Mouse (Mus musculus) liver, embryonic 12.5 days (tissue): Measurements from ENCODE around the gene Cda. TPM values are rescaled to one million over a fixed set of nuclear protein-coding genes. Genes with fewer than 3 reads are reported as not detected.

ENCODE experiments used
- ATAC-seq: fragments of 200-750 bp; cut with Nextera tagmentation; 2 replicates; pipeline ENCODE4 v1.8.0; 2017; ENCODE audit warnings: moderate number of reproducible peaks, mild to moderate bottlenecking, moderate library complexity
- H3K27ac ChIP-seq: fragments of 300-500 bp; sonication (generic); 2 replicates; pipeline ENCODE4 v1.5.1; 2016; ENCODE audit warnings: mild to moderate bottlenecking
- H3K27me3 ChIP-seq: fragments of 300-500 bp; sonication (generic); replicated peaks from 2 replicates; pipeline ENCODE4 v1.6.1; 2016; ENCODE audit warnings: mild to moderate bottlenecking, moderate library complexity
- H3K36me3 ChIP-seq: fragments of 300-500 bp; sonication (generic); 2 replicates; pipeline ENCODE4 v1.6.1; 2016; ENCODE audit warnings: mild to moderate bottlenecking, moderate library complexity
- H3K4me1 ChIP-seq: fragments of 300-500 bp; sonication (generic); 2 replicates; pipeline ENCODE4 v1.6.1; 2016
- H3K4me2 ChIP-seq: fragments of 300-500 bp; sonication (generic); 2 replicates; pipeline ENCODE4 v1.6.1; 2016; ENCODE audit warnings: mild to moderate bottlenecking, moderate library complexity
- H3K4me3 ChIP-seq: fragments of 300-500 bp; sonication (generic); 2 replicates; pipeline ENCODE4 v1.5.1; 2016; ENCODE audit warnings: mild to moderate bottlenecking, moderate library complexity
- H3K9ac ChIP-seq: fragments of 300-500 bp; sonication (generic); 2 replicates; pipeline ENCODE4 v1.6.1; 2016; ENCODE audit warnings: mild to moderate bottlenecking, moderate library complexity
- H3K9me3 ChIP-seq: fragments of 300-500 bp; sonication (generic); replicated peaks from 2 replicates; pipeline ENCODE4 v1.6.1; 2016; ENCODE audit warnings: mild to moderate bottlenecking, moderate library complexity
- WGBS: fragments of 180-500 bp; shearing (Covaris S2); methylation state at CpG from one replicate; pipeline ENCODE4 v1.1.7; 2016; ENCODE audit not compliant: insufficient replicate concordance; 5-methylcytosine and 5-hydroxymethylcytosine counted together
- polyA plus RNA-seq: library from polyadenylated mRNA; unstranded; fragments of >200 nt; fragmentation: Nextera tagmentation; extraction: Ambion mirVana; gene quantifications from 2 replicates; pipeline ENCODE4 v1.2.1, GENCODE M21; 2016

The Cda gene
- polyA plus RNA-seq = 5.1 and 5.8 TPM in 2 replicates

DNA sequence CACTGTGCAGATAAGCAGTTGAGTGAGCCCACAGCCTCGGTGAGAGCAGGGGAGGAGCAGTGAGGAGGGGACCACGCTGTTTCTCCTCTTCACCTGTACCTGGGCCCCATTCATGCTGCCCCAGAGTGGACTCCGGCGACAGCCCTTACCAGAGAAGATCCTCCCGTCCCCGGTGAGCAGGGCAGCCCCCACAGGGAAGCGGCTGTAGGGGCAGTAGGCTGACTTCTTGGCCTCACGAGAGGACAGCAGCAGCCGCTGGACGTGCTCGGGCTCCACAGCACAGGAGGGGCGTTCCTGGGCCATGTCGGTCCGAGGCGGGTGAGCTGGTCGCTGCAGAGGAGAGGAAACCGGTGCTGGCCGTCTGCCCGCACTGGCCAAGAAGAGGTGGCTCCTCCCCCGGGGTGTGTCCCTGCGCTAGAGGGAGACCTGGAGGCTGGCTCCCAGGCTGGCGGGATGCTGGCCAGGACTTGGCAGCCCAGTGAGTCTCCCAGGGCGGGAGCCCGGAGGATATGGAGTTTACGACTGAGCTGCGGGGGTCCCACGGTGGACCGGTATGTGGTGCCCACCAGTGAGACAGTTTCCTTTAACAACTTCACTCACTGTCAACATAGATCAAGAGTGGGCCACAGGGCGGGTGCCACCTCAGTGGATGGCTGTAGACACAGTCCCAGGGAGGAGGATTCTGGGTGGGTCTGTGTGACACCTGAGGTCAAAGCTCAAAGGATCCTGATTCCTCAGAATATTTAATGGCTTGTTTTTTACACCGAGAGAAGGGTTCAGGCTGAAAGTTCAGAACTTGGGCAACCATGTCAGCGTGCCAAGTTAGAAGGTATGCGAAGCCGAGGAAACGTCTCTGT, at the start of gene Cda:
Cda (minus strand) TSS at position 352 of the 857 bp plus-strand sequence.
- WGBS = 5% methylated on average over 33 of the region's 34 CpGs

GRCm38 (mm10) chr4:138416414-138416813, 48.6 kb upstream of the Cda start:
- H3K9ac ChIP-seq = no peak overlapping the region
- no peak overlapping the region for H3K27ac ChIP-seq
- H3K27me3 ChIP-seq = peaks cover 76% of the 10 kb centered on the region
- no peak for ATAC-seq
- no peak overlapping the region for H3K4me3 ChIP-seq
- WGBS = 40% methylated on average over 5 of the region's 5 CpGs
- no peak overlapping the region for H3K4me2 ChIP-seq
- no peaks in the 10 kb centered on the region for H3K9me3 ChIP-seq
- H3K36me3 ChIP-seq = no peaks in the 10 kb centered on the region
- no peaks in the 10 kb centered on the region for H3K4me1 ChIP-seq

More for the DNA sequence above, at the start of gene Cda:
- Histone ChIP-seq H3K27ac (no peak within 1 kb of the TSS), H3K4me3 (peak within 1 kb of the TSS; percentile 53), H3K27me3 (peaks cover 33% of the 10 kb centered on the region), H3K9ac (peak within 1 kb of the TSS; percentile 52), H3K36me3 (no peaks in the 10 kb centered on the region), H3K9me3 (no peaks in the 10 kb centered on the region), H3K4me1 (peaks cover 27% of the 10 kb centered on the region), H3K4me2 (peak within 1 kb of the TSS; percentile 75)
- ATAC-seq = peak; percentile 79

DNA sequence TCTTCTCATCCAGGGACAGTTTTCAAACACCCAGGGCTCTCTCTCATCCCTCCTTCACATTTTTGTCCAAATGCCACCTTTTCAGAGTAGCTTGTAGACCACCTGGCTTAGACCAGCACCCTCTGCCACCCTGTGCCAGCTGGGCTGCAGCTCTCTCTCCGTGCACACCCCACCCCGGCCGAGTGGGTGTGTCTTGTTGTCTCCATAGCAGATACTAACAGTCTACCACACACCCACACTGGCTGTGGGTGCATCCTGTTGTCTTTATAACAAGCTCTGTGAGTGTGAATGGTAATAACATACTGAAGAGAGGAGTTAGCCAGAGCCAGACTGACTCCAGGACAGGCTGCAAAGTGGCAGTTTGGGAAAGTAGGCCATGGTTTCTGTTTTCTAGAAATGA, 48.2 kb upstream of the Cda start:
- Histone ChIP-seq H3K9ac (no peak overlapping the region), H3K27me3 (peaks cover 76% of the 10 kb centered on the region), H3K9me3 (no peaks in the 10 kb centered on the region), H3K27ac (no peak overlapping the region), H3K36me3 (no peaks in the 10 kb centered on the region), H3K4me3 (no peak overlapping the region), H3K4me1 (no peaks in the 10 kb centered on the region), H3K4me2 (no peak overlapping the region)
- ATAC-seq = no peak
- WGBS = 51% methylated on average over 3 of the region's 3 CpGs

GRCm38 (mm10) chr4:138414725-138415124, 46.9 kb upstream of the Cda start:
- 17% methylated on average over 5 of the region's 6 CpGs for WGBS
- Histone ChIP-seq H3K36me3 (no peaks in the 10 kb centered on the region), H3K4me2 (no peak overlapping the region), H3K9me3 (no peaks in the 10 kb centered on the region), H3K9ac (no peak overlapping the region), H3K4me1 (no peaks in the 10 kb centered on the region), H3K4me3 (no peak overlapping the region), H3K27ac (no peak overlapping the region), H3K27me3 (peaks cover 73% of the 10 kb centered on the region)
- no peak for ATAC-seq

DNA sequence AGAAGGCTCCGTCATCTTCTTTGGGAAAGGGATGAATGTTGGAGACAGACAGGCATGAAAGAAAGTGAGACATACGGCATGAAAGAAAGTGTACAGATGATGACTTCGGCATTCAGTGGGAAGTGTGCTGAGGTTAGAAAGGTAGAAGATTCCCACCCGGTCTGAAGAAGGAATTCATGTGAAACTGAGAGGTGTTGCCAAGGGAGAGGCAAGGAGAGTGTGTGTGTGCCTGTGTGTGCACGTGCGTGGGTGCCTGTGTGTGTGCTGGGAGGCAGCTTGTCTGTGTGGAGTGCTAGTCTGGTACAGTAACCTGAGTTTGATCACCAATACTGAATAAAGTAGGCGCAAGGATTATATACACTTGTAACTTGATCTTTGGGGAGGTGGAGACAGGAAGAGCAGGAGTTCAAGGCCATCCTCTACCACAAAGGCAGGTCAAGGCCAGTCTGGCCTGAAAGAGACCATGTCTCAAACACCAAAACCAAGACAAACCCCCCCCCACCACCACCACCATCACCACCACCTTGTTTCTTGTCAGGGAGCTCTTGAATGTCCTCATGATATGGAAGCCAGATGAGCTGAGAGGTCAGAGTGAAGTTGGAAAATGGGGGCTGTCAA, 43.8 kb upstream of the Cda start:
- Histone ChIP-seq H3K4me1 (no peaks in the 10 kb centered on the region), H3K4me3 (no peak overlapping the region), H3K4me2 (no peak overlapping the region), H3K27me3 (peaks cover 61% of the 10 kb centered on the region), H3K27ac (no peak overlapping the region), H3K36me3 (no peaks in the 10 kb centered on the region), H3K9ac (no peak overlapping the region), H3K9me3 (no peaks in the 10 kb centered on the region)
- 40% methylated on average over 7 of the region's 7 CpGs for WGBS
- ATAC-seq = no peak

DNA sequence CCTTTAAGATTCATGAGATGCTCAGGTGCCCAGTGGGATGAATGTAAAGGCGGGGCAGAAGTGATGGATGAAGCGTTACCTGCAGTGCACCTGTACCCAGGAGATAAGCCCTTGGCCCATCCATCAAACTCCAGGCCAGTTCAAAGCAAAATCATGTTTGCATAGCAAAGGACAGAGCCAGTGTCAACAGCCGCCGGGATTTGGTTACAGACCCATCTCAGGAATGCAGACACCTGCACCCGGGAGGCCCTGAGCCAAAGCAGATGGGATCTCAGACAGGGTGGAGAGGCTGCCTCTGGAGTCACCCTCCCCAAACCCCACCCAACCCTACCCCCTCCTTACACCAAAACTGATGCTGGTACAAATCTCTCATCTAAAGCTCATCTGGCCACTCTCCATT, 43.2 kb upstream of the Cda start:
- Histone ChIP-seq H3K27me3 (peaks cover 59% of the 10 kb centered on the region), H3K4me3 (no peak overlapping the region), H3K4me1 (no peaks in the 10 kb centered on the region), H3K27ac (no peak overlapping the region), H3K9me3 (no peaks in the 10 kb centered on the region), H3K9ac (no peak overlapping the region), H3K4me2 (no peak overlapping the region), H3K36me3 (no peaks in the 10 kb centered on the region)
- ATAC-seq = no peak
- WGBS = 24% methylated on average over 5 of the region's 5 CpGs

- no peak overlapping the region for H3K27ac ChIP-seq
These were observed 39.8 kb upstream of the Cda start for GRCm38 (mm10) chr4:138407479-138408194.

DNA sequence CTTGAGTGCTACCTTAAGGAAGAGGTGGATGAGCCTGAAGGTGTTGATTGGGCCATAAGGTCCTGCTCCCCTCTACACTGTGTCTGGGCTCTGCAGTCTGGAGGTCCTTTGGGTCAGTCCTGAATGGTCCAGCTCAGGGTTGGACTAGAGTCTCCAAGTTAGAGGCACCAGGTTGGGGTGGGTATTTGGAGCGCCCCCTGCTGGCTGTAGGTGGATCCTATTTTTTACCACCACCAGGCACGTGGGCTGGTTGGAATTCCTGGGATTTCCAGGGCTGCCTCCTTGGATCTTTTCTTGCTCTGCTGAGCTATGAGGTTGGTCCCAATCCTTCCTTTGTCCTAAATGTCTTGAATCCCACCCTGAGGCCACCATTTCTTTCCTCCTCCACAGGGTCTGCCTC, 37.0 kb upstream of the Cda start:
- no peaks in the 10 kb centered on the region for H3K4me1 ChIP-seq
- peaks cover 24% of the 10 kb centered on the region for H3K27me3 ChIP-seq
- no peak overlapping the region for H3K27ac ChIP-seq
- no peak overlapping the region for H3K4me3 ChIP-seq
- H3K36me3 ChIP-seq = no peaks in the 10 kb centered on the region
- no peak overlapping the region for H3K4me2 ChIP-seq
- H3K9ac ChIP-seq = no peak overlapping the region
- no peak for ATAC-seq
- no peaks in the 10 kb centered on the region for H3K9me3 ChIP-seq
- 0% methylated on average over 2 of the region's 2 CpGs for WGBS

More at GRCm38 (mm10) chr4:138407479-138408194, 39.8 kb upstream of the Cda start:
- WGBS = 31% methylated on average over 12 of the region's 13 CpGs
- H3K4me2 ChIP-seq = no peak overlapping the region
- no peak overlapping the region for H3K4me3 ChIP-seq
- H3K9ac ChIP-seq = no peak overlapping the region
- ATAC-seq = no peak
- peaks cover 32% of the 10 kb centered on the region for H3K27me3 ChIP-seq
- no peaks in the 10 kb centered on the region for H3K4me1 ChIP-seq
- H3K9me3 ChIP-seq = no peaks in the 10 kb centered on the region
- H3K36me3 ChIP-seq = no peaks in the 10 kb centered on the region

DNA sequence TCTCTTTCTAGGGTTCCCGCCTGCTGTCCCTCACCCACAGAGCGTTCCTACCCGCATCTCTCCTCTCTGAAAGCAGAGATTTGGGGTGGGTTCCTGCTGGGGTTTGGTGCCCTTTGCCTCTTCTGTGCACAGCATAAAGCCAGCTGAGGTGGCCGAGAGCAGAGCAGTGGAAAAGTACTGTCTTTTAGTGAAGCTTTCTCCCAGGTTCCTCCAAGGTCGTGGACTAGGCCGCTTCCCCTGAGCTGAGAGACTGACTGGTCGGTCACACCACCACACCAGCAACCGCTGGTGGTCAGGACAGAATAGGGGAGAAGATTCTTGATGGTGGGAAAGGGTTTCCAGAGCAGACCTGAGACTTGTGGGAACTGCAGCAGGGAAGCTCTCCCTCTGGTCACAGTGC, 28.9 kb upstream of the Cda start:
- Histone ChIP-seq H3K9me3 (no peaks in the 10 kb centered on the region), H3K4me1 (peaks cover 4% of the 10 kb centered on the region; the same call in 1 of the 2 replicates), H3K27ac (no peak overlapping the region), H3K4me2 (peak overlapping the region; percentile 52; the same call in 1 of the 2 replicates), H3K27me3 (peaks cover 91% of the 10 kb centered on the region), H3K36me3 (no peaks in the 10 kb centered on the region), H3K4me3 (no peak overlapping the region; the same call in 1 of the 2 replicates), H3K9ac (no peak overlapping the region)
- whole genome bisulfite sequencing = 11% methylated on average over 8 of the region's 8 CpGs
- no peak for ATAC-seq

- H3K4me1 ChIP-seq = peaks cover 4% of the 10 kb centered on the region; the same call in 1 of the 2 replicates
- H3K27ac ChIP-seq = no peak within 1 kb of the TSS
- no peaks in the 10 kb centered on the region for H3K36me3 ChIP-seq
- peak within 1 kb of the TSS; percentile 52 for H3K4me2 ChIP-seq
- no peak within 1 kb of the TSS for H3K9ac ChIP-seq
- H3K4me3 ChIP-seq = peak within 1 kb of the TSS; percentile 9
- H3K9me3 ChIP-seq = no peaks in the 10 kb centered on the region
- peaks cover 91% of the 10 kb centered on the region for H3K27me3 ChIP-seq
- WGBS = 3% methylated on average over 46 of the region's 46 CpGs
- no peak for ATAC-seq
These were observed 28.3 kb upstream of the Cda start, which contains the start of gene Fam43b for GRCm38 (mm10) chr4:138395971-138396645. TSS of gene Fam43b (minus strand) at chr4:138396528.

DNA sequence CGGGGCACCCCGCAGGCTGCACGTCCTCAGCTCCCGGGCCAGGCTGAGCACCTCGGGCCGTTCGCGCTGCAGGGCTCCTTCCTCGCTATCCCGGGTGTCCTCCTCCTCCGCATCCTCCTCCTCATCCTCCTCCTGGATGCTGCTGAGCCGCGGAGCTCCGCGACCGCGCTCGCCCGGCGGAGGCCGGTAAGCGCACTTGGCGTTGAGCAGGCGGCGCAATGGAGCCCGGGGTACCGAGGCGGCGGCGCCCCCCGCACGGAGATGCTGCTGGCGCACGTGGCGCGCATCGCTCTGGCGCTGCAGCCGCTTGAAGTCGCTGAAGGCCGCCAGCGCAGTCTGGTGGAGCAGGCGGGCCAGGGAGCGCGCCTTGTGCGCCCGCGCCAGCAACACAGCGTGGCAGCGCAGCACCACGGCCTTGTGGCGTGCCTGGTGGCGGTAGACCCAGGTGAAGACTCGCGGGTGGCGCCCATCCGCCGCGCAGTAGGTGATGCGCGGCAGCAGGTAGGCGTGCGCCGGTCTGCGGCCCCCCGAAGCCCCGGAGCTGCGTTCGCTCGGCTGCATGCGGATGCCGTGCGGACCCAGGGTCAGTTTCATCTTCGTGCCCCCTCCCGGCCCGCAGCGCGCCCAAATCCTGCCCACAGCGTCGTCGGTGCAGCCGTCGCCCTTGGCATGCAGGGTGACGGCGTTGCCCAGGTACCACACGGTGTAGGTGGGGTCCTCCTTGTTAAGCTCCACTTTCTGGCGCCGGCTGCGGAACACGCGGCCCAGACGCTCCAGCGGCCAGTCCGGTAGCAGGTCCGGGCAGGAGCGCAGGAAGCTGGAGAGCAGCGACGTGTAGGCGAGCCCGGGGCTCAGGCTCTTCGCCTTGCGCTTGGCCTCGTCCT, 27.5 kb upstream of the Cda start:
- peak overlapping the region; percentile 9 for H3K4me3 ChIP-seq
- no peak overlapping the region for H3K27ac ChIP-seq
- H3K36me3 ChIP-seq = no peaks in the 10 kb centered on the region
- peak overlapping the region; percentile 52 for H3K4me2 ChIP-seq
- peaks cover 4% of the 10 kb centered on the region; the same call in 1 of the 2 replicates for H3K4me1 ChIP-seq
- WGBS = 3% methylated on average over 103 of the region's 103 CpGs
- no peaks in the 10 kb centered on the region for H3K9me3 ChIP-seq
- H3K27me3 ChIP-seq = peaks cover 96% of the 10 kb centered on the region
- no peak for ATAC-seq
- no peak overlapping the region for H3K9ac ChIP-seq
